Mouse (Mus musculus) hindbrain, embryonic 13.5 days (tissue): Measurements from ENCODE around the gene Slc43a2. TPM values are rescaled to one million over a fixed set of nuclear protein-coding genes. Genes with fewer than 3 reads are reported as not detected.

Experiments
- ATAC-seq: fragments of 200-750 bp; cut with Nextera tagmentation; 2 replicates; pipeline ENCODE4 v1.8.0; 2017; ENCODE audit warnings: moderate TSS enrichment; ENCODE audit not compliant: low FRiP score
- H3K27ac ChIP-seq: fragments of 300-500 bp; sonication (generic); 2 replicates; pipeline ENCODE4 v1.5.1; 2015; ENCODE audit warnings: inconsistent platforms, mild to moderate bottlenecking, moderate library complexity
- H3K27me3 ChIP-seq: fragments of 300-500 bp; sonication (generic); 2 replicates; pipeline ENCODE4 v1.6.1; 2015; ENCODE audit warnings: mild to moderate bottlenecking, inconsistent platforms
- H3K36me3 ChIP-seq: fragments of 300-500 bp; sonication (generic); 2 replicates; pipeline ENCODE4 v1.6.1; 2015; ENCODE audit warnings: mild to moderate bottlenecking, inconsistent platforms
- H3K4me1 ChIP-seq: fragments of 300-500 bp; sonication (generic); replicated peaks from 2 replicates; pipeline ENCODE4 v1.6.1; 2015; ENCODE audit warnings: inconsistent platforms
- H3K4me2 ChIP-seq: fragments of 300-500 bp; sonication (generic); 2 replicates; pipeline ENCODE4 v1.6.1; 2015; ENCODE audit warnings: inconsistent platforms, mild to moderate bottlenecking, moderate library complexity
- H3K4me3 ChIP-seq: fragments of 300-500 bp; sonication (generic); 2 replicates; pipeline ENCODE4 v1.5.1; 2015; ENCODE audit warnings: mild to moderate bottlenecking, inconsistent platforms
- H3K9ac ChIP-seq: fragments of 300-500 bp; sonication (generic); 2 replicates; pipeline ENCODE4 v1.6.1; 2015; ENCODE audit warnings: mild to moderate bottlenecking, inconsistent platforms
- H3K9me3 ChIP-seq: fragments of 300-500 bp; sonication (generic); 2 replicates; pipeline ENCODE4 v1.6.1; 2016; ENCODE audit warnings: inconsistent platforms
- WGBS: fragments of 180-500 bp; shearing (Covaris S2); methylation state at CpG from one replicate; pipeline ENCODE4 v1.1.7; 2015; 5-methylcytosine and 5-hydroxymethylcytosine counted together
- polyA plus RNA-seq: library from polyadenylated mRNA; unstranded; fragments of >200 nt; fragmentation: Nextera tagmentation; extraction: Ambion mirVana; gene quantifications from 2 replicates; pipeline ENCODE4 v1.2.1, GENCODE M21; 2015

Slc43a2 gene
- polyA plus RNA-seq, 1 experiment from 2014 or later: 21.0 TPM

GRCm38 (mm10) chr11:75512301-75513018 lies 19.0 kb upstream of the Slc43a2 start:
- 82% methylated on average over 9 of the region's 9 CpGs for WGBS
- H3K4me2 ChIP-seq: no peak overlapping the region
- no peak overlapping the region for H3K4me3 ChIP-seq
- peaks cover 35% of the 10 kb centered on the region for H3K36me3 ChIP-seq
- H3K27me3 ChIP-seq: no peaks in the 10 kb centered on the region
- peak overlapping the region; percentile 5; the same call in 1 of the 2 replicates for H3K9ac ChIP-seq
- no peaks in the 10 kb centered on the region for H3K9me3 ChIP-seq
- H3K27ac ChIP-seq: no peak overlapping the region
- no peak for ATAC-seq
- H3K4me1 ChIP-seq: peaks cover 15% of the 10 kb centered on the region

GRCm38 (mm10) chr11:75513336-75513735 lies 18.2 kb upstream of the Slc43a2 start, which contains the start of gene Scarf1:
TSS of gene Scarf1 (plus strand) at chr11:75513540.
- H3K27me3 ChIP-seq: no peaks in the 10 kb centered on the region
- H3K4me2 ChIP-seq: peak within 1 kb of the TSS; percentile 19; the same call in 1 of the 2 replicates
- H3K4me1 ChIP-seq: peaks cover 15% of the 10 kb centered on the region
- no peak for ATAC-seq
- H3K9me3 ChIP-seq: no peaks in the 10 kb centered on the region
- H3K27ac ChIP-seq: no peak within 1 kb of the TSS
- 53% methylated on average over 8 of the region's 8 CpGs for WGBS
- peak within 1 kb of the TSS; percentile 5; the same call in 1 of the 2 replicates for H3K9ac ChIP-seq
- H3K4me3 ChIP-seq: 0 out of 2 replicates have a peak within 1 kb of the TSS, but pooled peaks have one; percentile 7
- peaks cover 26% of the 10 kb centered on the region for H3K36me3 ChIP-seq

GRCm38 (mm10) chr11:75515186-75515585 lies 16.3 kb upstream of the Slc43a2 start:
- WGBS: 92% methylated on average over 25 of the region's 25 CpGs

GRCm38 (mm10) chr11:75519834-75520633 lies 11.5 kb upstream of the Slc43a2 start:
- Histone ChIP-seq H3K9me3 (no peaks in the 10 kb centered on the region), H3K27me3 (0 out of 2 replicates have a peak, but pooled peaks cover 3% of the 10 kb centered on the region), H3K36me3 (no peaks in the 10 kb centered on the region), H3K4me2 (no peak overlapping the region), H3K4me1 (no peaks in the 10 kb centered on the region), H3K4me3 (no peak overlapping the region), H3K27ac (no peak overlapping the region), H3K9ac (no peak overlapping the region)
- no peak for ATAC-seq
- 81% methylated on average over 15 of the region's 15 CpGs for WGBS

More at GRCm38 (mm10) chr11:75515186-75515585, 16.3 kb upstream of the Slc43a2 start:
- peaks cover 12% of the 10 kb centered on the region for H3K36me3 ChIP-seq
- 0 out of 2 replicates have a peak, but pooled peaks cover under 1% of the 10 kb centered on the region for H3K27me3 ChIP-seq
- H3K4me3 ChIP-seq: no peak overlapping the region
- no peak overlapping the region for H3K9ac ChIP-seq
- H3K4me1 ChIP-seq: peaks cover 3% of the 10 kb centered on the region
- H3K27ac ChIP-seq: no peak overlapping the region
- no peak for ATAC-seq
- no peaks in the 10 kb centered on the region for H3K9me3 ChIP-seq
- no peak overlapping the region for H3K4me2 ChIP-seq

- H3K36me3 ChIP-seq: no peaks in the 10 kb centered on the region
- H3K4me3 ChIP-seq: no peak overlapping the region
- no peaks in the 10 kb centered on the region for H3K9me3 ChIP-seq
- H3K4me1 ChIP-seq: no peaks in the 10 kb centered on the region
- ATAC-seq: no peak
- no peak overlapping the region for H3K9ac ChIP-seq
- H3K27me3 ChIP-seq: 0 out of 2 replicates have a peak, but pooled peaks cover 3% of the 10 kb centered on the region
- H3K4me2 ChIP-seq: no peak overlapping the region
- H3K27ac ChIP-seq: no peak overlapping the region
- WGBS: 83% methylated on average over 4 of the region's 4 CpGs
These were observed 9.9 kb upstream of the Slc43a2 start for GRCm38 (mm10) chr11:75521609-75522008.

- no peak for ATAC-seq
- WGBS: 92% methylated on average over 2 of the region's 2 CpGs
- H3K9me3 ChIP-seq: no peaks in the 10 kb centered on the region
- no peaks in the 10 kb centered on the region for H3K36me3 ChIP-seq
- H3K27ac ChIP-seq: no peak overlapping the region
- H3K9ac ChIP-seq: no peak overlapping the region
- no peak overlapping the region for H3K4me2 ChIP-seq
- H3K4me3 ChIP-seq: no peak overlapping the region
- 0 out of 2 replicates have a peak, but pooled peaks cover 3% of the 10 kb centered on the region for H3K27me3 ChIP-seq
- no peaks in the 10 kb centered on the region for H3K4me1 ChIP-seq
These were observed 8.7 kb upstream of the Slc43a2 start for GRCm38 (mm10) chr11:75522793-75523192.

- no peaks in the 10 kb centered on the region for H3K9me3 ChIP-seq
- ATAC-seq: no peak
- H3K9ac ChIP-seq: no peak overlapping the region; the same call in 1 of the 2 replicates
- H3K27ac ChIP-seq: no peak overlapping the region
- H3K4me1 ChIP-seq: no peaks in the 10 kb centered on the region
- H3K36me3 ChIP-seq: no peaks in the 10 kb centered on the region
- WGBS: 87% methylated on average over 15 of the region's 15 CpGs
- H3K4me3 ChIP-seq: no peak overlapping the region
- H3K27me3 ChIP-seq: no peaks in the 10 kb centered on the region
- no peak overlapping the region for H3K4me2 ChIP-seq
These were observed 5.9 kb upstream of the Slc43a2 start for GRCm38 (mm10) chr11:75525531-75526125.

- Histone ChIP-seq H3K9ac (no peak overlapping the region), H3K36me3 (no peaks in the 10 kb centered on the region), H3K27ac (no peak overlapping the region), H3K27me3 (no peaks in the 10 kb centered on the region), H3K9me3 (no peaks in the 10 kb centered on the region), H3K4me2 (no peak overlapping the region), H3K4me3 (no peak overlapping the region), H3K4me1 (no peaks in the 10 kb centered on the region)
- ATAC-seq: no peak
- WGBS: 91% methylated on average over 6 of the region's 6 CpGs
These were observed 4.6 kb upstream of the Slc43a2 start for GRCm38 (mm10) chr11:75526943-75527342.

GRCm38 (mm10) chr11:75529771-75530170 lies 1.7 kb upstream of the Slc43a2 start:
- WGBS: 48% methylated on average over 4 of the region's 4 CpGs
- H3K36me3 ChIP-seq: no peaks in the 10 kb centered on the region
- no peak for ATAC-seq

GRCm38 (mm10) chr11:75530325-75530724 lies 1.2 kb upstream of the Slc43a2 start:
- WGBS: 0% methylated on average over 10 of the region's 10 CpGs
- H3K9me3 ChIP-seq: no peaks in the 10 kb centered on the region
- H3K4me2 ChIP-seq: peak overlapping the region; percentile 97
- peaks cover 29% of the 10 kb centered on the region for H3K4me1 ChIP-seq
- peak overlapping the region; percentile 75 for H3K4me3 ChIP-seq
- H3K9ac ChIP-seq: peak overlapping the region; percentile 98
- H3K36me3 ChIP-seq: no peaks in the 10 kb centered on the region
- ATAC-seq: peak; percentile 36; the same call in 1 of the 2 replicates
- H3K27me3 ChIP-seq: no peaks in the 10 kb centered on the region
- H3K27ac ChIP-seq: peak overlapping the region; percentile 99

More at GRCm38 (mm10) chr11:75529771-75530170, 1.7 kb upstream of the Slc43a2 start:
- H3K4me3 ChIP-seq: no peak overlapping the region
- H3K4me1 ChIP-seq: peaks cover 24% of the 10 kb centered on the region
- peak overlapping the region; percentile 99; the same call in 1 of the 2 replicates for H3K27ac ChIP-seq
- no peak overlapping the region for H3K4me2 ChIP-seq
- H3K9ac ChIP-seq: peak overlapping the region; percentile 98; the same call in 1 of the 2 replicates
- no peaks in the 10 kb centered on the region for H3K27me3 ChIP-seq
- no peaks in the 10 kb centered on the region for H3K9me3 ChIP-seq

GRCm38 (mm10) chr11:75530845-75531373 lies 585 bp upstream of the Slc43a2 start:
- no peaks in the 10 kb centered on the region for H3K27me3 ChIP-seq
- ATAC-seq: peak; percentile 49; the same call in 1 of the 2 replicates
- peak overlapping the region; percentile 98 for H3K9ac ChIP-seq
- peak overlapping the region; percentile 75 for H3K4me3 ChIP-seq
- no peaks in the 10 kb centered on the region for H3K36me3 ChIP-seq
- H3K9me3 ChIP-seq: no peaks in the 10 kb centered on the region
- WGBS: under 1% methylated on average over 31 of the region's 31 CpGs
- H3K4me2 ChIP-seq: peak overlapping the region; percentile 97
- H3K27ac ChIP-seq: peak overlapping the region; percentile 99
- peaks cover 35% of the 10 kb centered on the region for H3K4me1 ChIP-seq
